Mouse (Mus musculus) testis, adult 2 months (tissue): ENCODE measurements at regions not wholly inside any gene's neighbourhood (a gene's known extent, or its start where the extent isn't known, plus 50 kb on each side); places are given as distances from the start of the nearest gene placed in this dataset.

Source experiments
- CTCF ChIP-seq: fragments of 200-500 bp; IDR thresholded peaks from 2 replicates; pipeline ENCODE4 v1.5.1; 2012; ENCODE audit warnings: low read depth, mild to moderate bottlenecking, inconsistent platforms, low read length, moderate library complexity; ENCODE audit not compliant: control insufficient read depth, insufficient read depth, insufficient replicate concordance
- POLR2A ChIP-seq: fragments of 200-500 bp; IDR thresholded peaks from 2 replicates; pipeline ENCODE4 v1.6.1; 2012; ENCODE audit warnings: low read depth, mild to moderate bottlenecking, inconsistent platforms, low read length, moderate library complexity; ENCODE audit not compliant: control insufficient read depth

- TF ChIP-seq CTCF (no peak), POLR2A (no peak)
Observed at GRCm38 (mm10) chr12:36793799-36794198, 314.5 kb upstream of the Meox2 start.
